Comparison of ENCODE assay signal across 10 mouse cellular contexts in the genomic region with DNA sequence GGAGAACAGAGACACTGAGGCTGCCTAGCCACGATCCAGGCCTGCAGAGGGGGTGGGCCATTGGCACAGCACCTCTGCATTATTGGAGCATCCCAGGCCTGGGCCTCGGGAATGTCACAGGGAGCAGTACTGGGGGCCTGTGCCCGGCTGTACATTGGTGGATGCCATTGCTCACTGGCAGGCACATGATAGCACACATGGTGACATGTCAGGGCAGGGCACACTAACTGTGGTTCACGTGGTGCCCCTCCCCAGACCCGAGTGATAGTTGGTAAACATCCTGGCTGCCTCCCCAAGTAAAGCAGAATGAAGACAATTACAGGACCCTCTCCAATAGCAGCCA. TPM values are rescaled to one million over a fixed set of nuclear protein-coding genes. Genes with fewer than 3 reads are reported as not detected.
DNase-seq lines count a peak whose midpoint lies in the region; ATAC-seq lines count a peak whose summit lies in the region.
"Had no signal": no experiment of that assay in that cellular context is flagged by ENCODE, and none has a peak within 500 bp of the region (broad histone marks: within the 10 kb centered on the region; RNA-seq: fewer than 3 reads in every experiment).

No protein-coding gene starts in this region.

- H3K9ac ChIP-seq in heart, embryonic 13.5 days, result peak overlapping the region; percentile 37; the same call in 1 of the 2 replicates
- no peak overlapping the region for H3K9ac ChIP-seq in lung, embryonic 15.5 days
- H3K9ac ChIP-seq in embryonic facial prominence, embryonic 15.5 days, result no peak overlapping the region

- H3K27ac ChIP-seq in heart, embryonic 13.5 days (replicated peaks), result no peak overlapping the region
- no peak overlapping the region for H3K27ac ChIP-seq in lung, embryonic 15.5 days
- H3K27ac ChIP-seq in brown adipose tissue, adult 24 weeks (replicated peaks; ENCODE audit: low read depth, low read length), result no peak overlapping the region
- no peak overlapping the region for H3K27ac ChIP-seq in embryonic facial prominence, embryonic 15.5 days (replicated peaks)
- H3K27ac ChIP-seq: heart, embryonic 10.5 days; stomach, postnatal 0 days had no signal

- H3K9me3 ChIP-seq in heart, embryonic 13.5 days, result no peaks in the 10 kb centered on the region
- H3K9me3 ChIP-seq in lung, embryonic 15.5 days, result no peaks in the 10 kb centered on the region
- no peaks in the 10 kb centered on the region for H3K9me3 ChIP-seq in embryonic facial prominence, embryonic 15.5 days (replicated peaks)
- H3K9me3 ChIP-seq: heart, embryonic 10.5 days had no signal

- H3K4me1 ChIP-seq in heart, embryonic 13.5 days, result peaks cover 24% of the 10 kb centered on the region
- H3K4me1 ChIP-seq in lung, embryonic 15.5 days, result peaks cover 30% of the 10 kb centered on the region
- peaks cover 8% of the 10 kb centered on the region; the same call in 1 of the 2 replicates for H3K4me1 ChIP-seq in brown adipose tissue, adult 24 weeks (ENCODE audit: control insufficient read depth, insufficient read depth, insufficient read length, low read length)
- peaks cover 25% of the 10 kb centered on the region for H3K4me1 ChIP-seq in embryonic facial prominence, embryonic 15.5 days

- no peak for DNase-seq in heart, adult 9 months (ENCODE audit: low spot score in 2 of 2)
- no peak for DNase-seq in lung, postnatal 25 days (ENCODE audit: low spot score)
- DNase-seq in thymus, adult 18-20 months, result no peak

- ATAC-seq in heart, embryonic 13.5 days (ENCODE audit: extremely low read depth, insufficient number of reproducible peaks, low FRiP score, low TSS enrichment), result no peak
- ATAC-seq in lung, embryonic 15.5 days (ENCODE audit: borderline replicate concordance, extremely low read depth, low FRiP score, low TSS enrichment), result no peak
- no peak for ATAC-seq in embryonic facial prominence, embryonic 15.5 days (ENCODE audit: insufficient number of reproducible peaks, low FRiP score, low TSS enrichment, low read depth)
- ATAC-seq: lung, postnatal 0 days had no signal

- H3K4me3 ChIP-seq in heart, embryonic 13.5 days, result no peak overlapping the region
- H3K4me3 ChIP-seq in lung, embryonic 15.5 days, result no peak overlapping the region
- 0 out of 2 replicates have a peak overlapping the region, but pooled peaks have one; percentile 78 for H3K4me3 ChIP-seq in brown adipose tissue, adult 24 weeks (ENCODE audit: insufficient read depth, low read depth, low read length)
- 0 out of 2 replicates have a peak overlapping the region, but pooled peaks have one; percentile 1 for H3K4me3 ChIP-seq in embryonic facial prominence, embryonic 15.5 days (replicated peaks)

- 0 out of 2 replicates have a peak overlapping the region, but pooled peaks have one; percentile 93 for H3K4me2 ChIP-seq in heart, embryonic 13.5 days
- H3K4me2 ChIP-seq in lung, embryonic 15.5 days, result 0 out of 2 replicates have a peak overlapping the region, but pooled peaks have one; percentile 92
- 0 out of 2 replicates have a peak overlapping the region, but pooled peaks have one; percentile 86 for H3K4me2 ChIP-seq in embryonic facial prominence, embryonic 15.5 days (replicated peaks)

- 86% methylated on average over 5 of the region's 5 CpGs for WGBS in heart, embryonic 13.5 days
- WGBS in lung, embryonic 15.5 days, result 60% methylated on average over 5 of the region's 5 CpGs
- WGBS in embryonic facial prominence, embryonic 15.5 days, result 63% methylated on average over 5 of the region's 5 CpGs

- no peaks in the 10 kb centered on the region for H3K27me3 ChIP-seq in heart, embryonic 13.5 days (replicated peaks)
- no peaks in the 10 kb centered on the region for H3K27me3 ChIP-seq in lung, embryonic 15.5 days
- H3K27me3 ChIP-seq in embryonic facial prominence, embryonic 15.5 days, result no peaks in the 10 kb centered on the region

- peaks cover 58% of the 10 kb centered on the region for H3K36me3 ChIP-seq in heart, embryonic 13.5 days
- peaks cover 28% of the 10 kb centered on the region for H3K36me3 ChIP-seq in lung, embryonic 15.5 days
- H3K36me3 ChIP-seq in embryonic facial prominence, embryonic 15.5 days, result peaks cover 45% of the 10 kb centered on the region

RNA-seq across cellular contexts. Expression of gene Dda1, which starts 1.9 kb away (rescaled TPM):
- 75.6 and 87.1 TPM in 2 replicates for polyA plus RNA-seq in heart, embryonic 13.5 days (2015; fragmentation: Nextera tagmentation; extraction: Ambion mirVana)
- 104 TPM in 2 replicates for polyA plus RNA-seq in lung, embryonic 15.5 days (2015; fragmentation: Nextera tagmentation; extraction: Ambion mirVana)
- polyA plus RNA-seq in brown adipose tissue, adult 24 weeks (2012; ENCODE audit: insufficient read depth, insufficient read length, missing spikeins), result 23.6 and 34.4 TPM in 2 replicates
- 105 and 112 TPM in 2 replicates for polyA plus RNA-seq in embryonic facial prominence, embryonic 15.5 days (2015; fragmentation: Nextera tagmentation; extraction: Ambion mirVana)

RNA-seq across cellular contexts. Expression of gene Mrpl34, which starts 6.1 kb away (rescaled TPM):
- 165 and 186 TPM in 2 replicates for polyA plus RNA-seq in heart, embryonic 13.5 days (2015; fragmentation: Nextera tagmentation; extraction: Ambion mirVana)
- 130 and 147 TPM in 2 replicates for polyA plus RNA-seq in lung, embryonic 15.5 days (2015; fragmentation: Nextera tagmentation; extraction: Ambion mirVana)
- polyA plus RNA-seq in brown adipose tissue, adult 24 weeks (2012; ENCODE audit: insufficient read depth, insufficient read length, missing spikeins), result 313 and 378 TPM in 2 replicates
- polyA plus RNA-seq in embryonic facial prominence, embryonic 15.5 days (2015; fragmentation: Nextera tagmentation; extraction: Ambion mirVana), result 115 and 122 TPM in 2 replicates

RNA-seq across cellular contexts. Expression of gene Abhd8, which starts 7.4 kb away (rescaled TPM):
- 33.0 and 35.5 TPM in 2 replicates for polyA plus RNA-seq in heart, embryonic 13.5 days (2015; fragmentation: Nextera tagmentation; extraction: Ambion mirVana)
- polyA plus RNA-seq in lung, embryonic 15.5 days (2015; fragmentation: Nextera tagmentation; extraction: Ambion mirVana), result 51.3 and 56.0 TPM in 2 replicates
- polyA plus RNA-seq in brown adipose tissue, adult 24 weeks (2012; ENCODE audit: insufficient read depth, insufficient read length, missing spikeins), result 2.2 and 2.6 TPM in 2 replicates
- polyA plus RNA-seq in embryonic facial prominence, embryonic 15.5 days (2015; fragmentation: Nextera tagmentation; extraction: Ambion mirVana), result 73.2 and 77.0 TPM in 2 replicates

RNA-seq across cellular contexts. Expression of gene Ano8, which starts 14.9 kb away (rescaled TPM):
- 0.63 and 0.78 TPM in 2 replicates for polyA plus RNA-seq in heart, embryonic 13.5 days (2015; fragmentation: Nextera tagmentation; extraction: Ambion mirVana)
- polyA plus RNA-seq in lung, embryonic 15.5 days (2015; fragmentation: Nextera tagmentation; extraction: Ambion mirVana), result 1.6 and 1.9 TPM in 2 replicates
- polyA plus RNA-seq in brown adipose tissue, adult 24 weeks (2012; ENCODE audit: insufficient read depth, insufficient read length, missing spikeins), result 7.3 and 9.3 TPM in 2 replicates
- polyA plus RNA-seq in embryonic facial prominence, embryonic 15.5 days (2015; fragmentation: Nextera tagmentation; extraction: Ambion mirVana), result 3.0 and 3.7 TPM in 2 replicates

RNA-seq across cellular contexts. Expression of gene Gtpbp3, which starts 17.0 kb away (rescaled TPM):
- 11.6 and 12.6 TPM in 2 replicates for polyA plus RNA-seq in heart, embryonic 13.5 days (2015; fragmentation: Nextera tagmentation; extraction: Ambion mirVana)
- polyA plus RNA-seq in lung, embryonic 15.5 days (2015; fragmentation: Nextera tagmentation; extraction: Ambion mirVana), result 16.3 and 19.1 TPM in 2 replicates
- 6.7 and 9.1 TPM in 2 replicates for polyA plus RNA-seq in brown adipose tissue, adult 24 weeks (2012; ENCODE audit: insufficient read depth, insufficient read length, missing spikeins)
- polyA plus RNA-seq in embryonic facial prominence, embryonic 15.5 days (2015; fragmentation: Nextera tagmentation; extraction: Ambion mirVana), result 15.9 and 17.3 TPM in 2 replicates

Comparison
In these comparisons a context has a peak if more than half of its experiments do, and no peak if none do; other contexts are left out.
1. H3K4me3 ChIP-seq: peak in brown adipose tissue, adult 24 weeks (single experiment) and embryonic facial prominence, embryonic 15.5 days (single experiment); none in heart, embryonic 13.5 days (single experiment) and lung, embryonic 15.5 days (single experiment).
2. Peak in every context shown above with its lines, with median percentiles within 50 percentile points of each other: H3K4me2 ChIP-seq.